Mouse (Mus musculus): ENCODE data around the gene Slc22a12.

Gene Slc22a12

DNA sequence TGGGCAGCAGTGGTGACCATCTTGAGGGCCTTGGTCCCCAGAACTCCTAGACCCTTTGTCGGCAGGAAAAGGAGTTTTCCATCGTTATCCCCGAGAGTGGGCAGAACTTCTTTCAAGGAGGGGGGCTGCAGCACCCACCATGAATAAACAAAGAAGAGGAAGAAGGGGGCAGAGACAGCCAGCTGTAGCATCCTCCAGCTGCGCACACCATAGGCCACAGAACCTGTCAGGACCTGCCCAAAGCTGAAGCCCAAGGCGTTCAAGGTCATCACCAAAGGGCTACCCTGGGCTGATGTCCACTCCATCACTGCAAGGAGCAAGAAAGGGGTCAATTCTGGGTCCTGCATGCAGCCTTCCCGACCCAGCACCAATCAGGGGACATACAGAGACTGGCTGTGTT, 2.6 kb downstream of the Slc22a12 start:
- DNase-seq = no peak

- DNase-seq = no peak
These were observed 3.2 kb downstream of the Slc22a12 start for GRCm38 (mm10) chr19:6539592-6539991.

- DNase-seq = no peak
These were observed 4.3 kb downstream of the Slc22a12 start for GRCm38 (mm10) chr19:6538546-6538945.

DNA sequence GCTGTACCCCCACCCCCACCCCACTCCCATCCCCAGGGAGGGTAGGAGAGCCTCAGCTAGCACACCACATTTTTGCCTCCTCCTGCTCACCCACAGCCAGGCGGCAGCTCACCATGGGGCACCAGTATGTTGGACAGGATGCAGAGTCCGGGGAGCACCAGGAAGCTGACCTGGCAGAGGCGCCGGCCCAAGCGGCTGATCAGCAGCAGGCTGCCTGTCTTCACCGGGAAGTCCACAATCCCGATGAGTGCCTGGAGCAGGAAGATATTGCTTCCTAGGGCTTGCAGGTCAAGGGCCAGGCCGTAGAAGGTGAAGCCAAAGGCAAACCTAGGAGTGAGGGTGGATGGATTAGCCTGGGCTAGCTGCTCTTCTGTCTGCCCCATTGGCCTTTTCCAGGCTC, 5.3 kb downstream of the Slc22a12 start:
- DNase-seq = no peak

- DNase-seq = no peak
These were observed 6.1 kb downstream of the Slc22a12 start for GRCm38 (mm10) chr19:6536696-6537095.

DNA sequence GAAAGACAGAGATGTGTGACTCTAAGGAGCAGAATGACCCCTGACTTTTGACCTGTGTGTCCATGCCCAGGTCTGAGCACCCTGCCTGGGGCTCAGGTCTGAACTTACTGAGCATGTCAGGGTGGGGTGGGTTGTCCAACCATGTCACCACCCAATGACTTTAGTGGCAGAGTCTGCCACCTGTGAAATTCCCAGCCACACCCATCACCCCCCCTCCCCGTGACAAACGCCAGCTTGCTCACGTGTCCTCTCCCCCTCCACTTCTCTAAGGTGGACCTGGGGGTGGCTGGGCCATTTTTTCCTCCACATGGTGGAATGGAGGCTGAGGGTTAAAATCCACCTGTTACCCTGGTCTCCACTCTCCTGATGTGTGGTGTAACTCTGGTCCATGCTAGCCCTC, 6.6 kb downstream of the Slc22a12 start:
- no peak for DNase-seq

- no peak for DNase-seq
These were observed 8.8 kb downstream of the Slc22a12 start for GRCm38 (mm10) chr19:6534118-6534415.

DNA sequence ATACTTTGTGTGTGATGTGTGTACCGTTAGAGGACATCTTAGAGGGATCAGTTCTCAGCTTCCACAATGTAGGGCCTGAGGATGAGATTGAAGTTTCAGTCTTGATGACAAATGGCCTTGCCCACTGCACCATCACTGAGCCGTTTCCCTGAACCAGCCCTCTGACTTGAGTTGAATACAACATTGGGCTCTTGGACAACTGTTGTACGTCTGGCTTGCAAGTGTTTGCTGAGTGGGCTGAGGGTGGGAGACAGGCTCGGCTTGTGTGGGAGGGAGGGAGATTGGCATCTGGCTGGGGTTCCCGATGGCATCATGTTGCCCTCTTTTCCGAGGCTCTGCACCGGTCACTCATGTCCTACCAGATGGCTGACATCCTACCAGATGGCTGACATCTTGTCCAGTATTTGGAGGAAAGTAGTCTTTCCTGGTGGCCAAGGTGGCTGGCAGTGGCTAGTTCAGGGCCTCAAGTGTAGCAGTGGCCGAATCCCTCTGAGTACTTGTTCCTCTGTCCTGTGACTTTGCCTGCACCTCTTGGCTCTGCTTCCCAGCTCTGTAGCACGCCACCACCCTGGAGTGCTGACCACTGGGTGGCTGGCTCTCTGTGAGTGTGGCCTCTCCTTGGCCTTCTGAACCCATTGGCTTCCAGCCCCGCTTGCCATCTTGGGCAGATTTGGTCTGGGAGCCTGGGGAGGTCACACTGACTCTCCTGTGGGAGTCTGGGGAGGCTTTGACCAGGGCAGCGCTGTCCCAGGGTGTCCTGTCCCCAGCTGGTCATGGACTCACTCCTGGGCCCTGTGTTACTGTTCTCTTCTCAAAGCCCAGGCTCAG, 9.3 kb downstream of the Slc22a12 start:
- DNase-seq = no peak

DNA sequence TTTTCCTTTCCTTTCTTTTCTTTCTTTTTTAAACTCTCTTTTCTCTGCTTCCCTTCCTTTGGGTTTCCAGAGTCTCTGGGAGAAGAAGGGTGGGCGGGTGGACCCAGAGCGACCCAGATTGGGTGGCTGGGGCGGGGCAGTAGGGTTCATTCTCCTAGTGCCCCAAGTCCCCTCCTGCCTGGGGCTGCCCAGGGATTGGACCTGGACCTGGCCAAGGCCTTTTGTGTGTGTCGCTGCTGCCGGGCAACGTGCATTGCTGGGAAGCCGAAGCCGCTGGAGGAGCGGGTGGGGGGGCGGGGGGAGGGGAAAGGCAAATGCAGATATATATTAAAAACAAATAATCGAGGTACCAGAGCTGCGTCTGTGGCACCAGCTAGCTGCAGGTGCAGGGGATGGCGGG, 10.2 kb downstream of the Slc22a12 start:
- DNase-seq = no peak

DNA sequence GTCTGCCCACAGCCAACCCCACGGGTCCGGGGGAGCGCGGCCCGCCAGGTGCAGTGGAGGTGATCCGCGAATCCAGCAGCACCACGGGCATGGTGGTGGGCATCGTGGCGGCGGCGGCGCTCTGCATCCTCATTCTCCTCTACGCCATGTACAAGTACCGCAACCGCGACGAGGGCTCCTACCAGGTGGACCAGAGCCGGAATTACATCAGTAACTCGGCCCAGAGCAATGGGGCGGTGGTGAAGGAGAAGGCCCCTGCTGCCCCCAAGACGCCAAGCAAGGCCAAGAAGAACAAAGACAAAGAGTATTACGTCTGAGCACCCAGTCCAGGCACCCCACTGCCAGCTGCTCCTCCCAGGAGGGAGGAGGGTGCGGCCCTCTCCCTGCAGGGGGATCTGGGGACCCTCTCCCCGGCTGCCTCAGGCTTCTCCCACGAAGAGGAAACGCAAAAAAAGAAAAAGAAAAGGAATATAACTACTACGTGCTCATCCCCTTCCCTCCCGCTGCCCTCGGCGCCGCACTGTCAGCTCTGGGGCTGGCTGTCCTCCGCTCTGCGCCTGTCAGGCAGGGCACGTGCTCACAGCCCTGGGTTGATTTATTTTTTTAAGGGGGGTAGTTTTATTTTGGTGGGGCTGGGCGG, 10.9 kb downstream of the Slc22a12 start:
- peak; percentile 34 for DNase-seq

DNA sequence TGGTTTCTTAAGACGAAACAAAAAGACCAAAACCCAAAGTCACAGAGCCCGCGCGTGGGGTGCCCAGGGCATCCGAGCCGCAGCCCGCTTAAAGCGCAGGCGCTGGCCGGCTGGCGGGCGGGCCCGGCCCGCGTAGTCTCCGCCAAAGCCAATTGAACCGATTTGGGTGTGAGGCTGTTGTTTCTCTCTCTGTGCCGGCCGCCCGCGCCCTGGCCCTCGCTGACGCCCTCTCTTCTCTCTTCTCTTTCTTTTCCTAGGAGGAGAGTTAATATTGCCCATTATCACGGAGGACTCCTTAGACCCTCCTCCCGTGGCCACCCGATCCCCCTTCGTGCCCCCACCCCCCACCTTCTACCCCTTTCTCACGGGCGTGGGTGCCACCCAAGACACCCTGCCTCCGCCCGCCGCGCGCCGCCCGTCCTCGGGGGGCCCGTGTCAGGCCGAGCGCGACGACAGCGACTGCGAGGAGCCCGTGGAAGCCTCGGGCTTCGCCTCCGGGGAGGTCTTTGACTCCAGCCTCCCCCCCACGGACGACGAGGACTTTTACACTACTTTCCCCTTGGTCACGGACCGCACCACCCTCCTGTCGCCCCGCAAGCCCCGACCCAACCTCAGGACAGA, 11.7 kb downstream of the Slc22a12 start:
- peak; percentile 42 for DNase-seq

DNA sequence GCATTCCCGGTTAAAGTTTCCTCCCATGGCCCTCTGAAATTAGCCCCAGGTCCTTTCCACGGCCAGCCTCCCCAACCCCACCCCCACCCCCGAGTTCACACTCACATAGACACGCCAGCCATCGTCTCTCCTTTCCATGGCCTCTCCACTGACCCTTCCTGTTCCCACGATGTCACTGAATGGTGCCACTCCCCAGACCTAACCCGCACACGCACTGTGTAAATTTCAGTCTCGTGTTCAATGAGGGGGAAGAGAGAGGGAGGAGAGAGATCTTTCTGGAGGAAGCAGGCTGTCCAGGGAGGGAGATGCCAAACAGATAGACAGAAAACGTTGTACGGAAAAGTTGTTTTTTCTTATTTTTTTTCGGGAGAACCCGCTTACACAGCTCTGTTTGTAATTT, 12.5 kb downstream of the Slc22a12 start:
- no peak for DNase-seq

- no peak for DNase-seq
These were observed 13.4 kb downstream of the Slc22a12 start for GRCm38 (mm10) chr19:6529265-6529985.

GRCm38 (mm10) chr19:6527839-6528531, 14.8 kb downstream of the Slc22a12 start:
- DNase-seq = no peak

GRCm38 (mm10) chr19:6527439-6527838, 15.4 kb downstream of the Slc22a12 start:
- no peak for DNase-seq

- DNase-seq = no peak
These were observed 16.8 kb downstream of the Slc22a12 start for GRCm38 (mm10) chr19:6526010-6526409.

GRCm38 (mm10) chr19:6525023-6525422, 17.8 kb downstream of the Slc22a12 start:
- DNase-seq = no peak

DNA sequence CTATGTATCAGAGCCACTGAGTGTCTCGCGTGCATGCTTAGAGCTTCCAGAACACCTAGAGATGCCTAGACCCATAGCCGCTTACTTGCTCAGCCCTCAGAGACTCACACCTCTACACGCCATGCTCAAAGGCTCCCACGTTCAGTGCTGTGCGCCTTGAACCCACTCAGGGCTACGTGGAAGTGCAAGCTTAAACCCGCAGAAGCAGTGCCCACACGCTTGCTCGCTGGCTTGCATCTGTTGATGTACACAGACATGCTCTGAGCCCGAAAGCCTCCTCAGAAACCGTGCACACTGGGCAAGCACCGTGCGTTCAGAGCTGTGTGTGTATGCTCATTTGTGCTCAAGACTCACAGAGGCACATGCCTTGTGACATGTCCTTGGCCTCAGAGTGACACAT, 20.5 kb downstream of the Slc22a12 start:
- DNase-seq = no peak

DNA sequence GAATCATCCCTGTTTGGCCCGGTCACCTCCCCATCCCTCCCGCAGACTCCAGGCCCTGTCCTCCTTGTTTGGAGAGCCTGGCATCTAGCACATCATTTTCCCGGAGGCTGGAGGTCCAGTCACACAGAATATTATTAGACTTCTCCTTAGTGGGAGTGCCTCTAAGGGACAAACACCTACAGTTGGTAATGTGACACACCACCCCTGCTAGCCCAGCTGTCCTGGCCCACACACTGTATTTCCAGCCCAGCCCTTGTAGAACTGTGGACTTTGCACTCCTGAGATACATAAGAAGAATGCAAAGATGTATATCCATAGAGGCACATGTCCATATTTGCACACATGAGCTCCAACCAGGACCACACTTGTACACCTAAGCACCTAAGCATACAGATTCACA, 21.2 kb downstream of the Slc22a12 start:
- DNase-seq = no peak

- no peak for DNase-seq
These were observed 23.3 kb downstream of the Slc22a12 start for GRCm38 (mm10) chr19:6519483-6519882.

DNA sequence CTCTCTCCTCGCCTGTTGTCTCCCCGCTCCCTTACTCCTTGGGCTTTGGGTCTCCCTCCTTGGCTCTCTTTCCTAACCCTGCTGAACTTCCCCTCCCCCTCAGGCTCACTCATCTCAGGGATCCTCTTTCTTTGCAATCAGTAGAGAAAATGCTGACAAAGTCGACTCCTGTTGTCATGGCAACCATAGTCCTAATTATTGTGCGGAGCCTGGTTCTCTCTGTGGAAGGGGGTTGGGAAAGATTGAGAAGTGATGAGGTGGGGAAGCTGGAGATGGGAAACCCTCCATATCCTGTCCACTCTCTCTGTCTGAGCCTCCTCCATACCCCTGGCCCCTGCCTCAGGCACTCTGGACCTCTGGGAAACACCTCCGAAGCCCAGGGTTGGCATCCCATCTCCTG, 24.2 kb downstream of the Slc22a12 start:
- DNase-seq = no peak

DNA sequence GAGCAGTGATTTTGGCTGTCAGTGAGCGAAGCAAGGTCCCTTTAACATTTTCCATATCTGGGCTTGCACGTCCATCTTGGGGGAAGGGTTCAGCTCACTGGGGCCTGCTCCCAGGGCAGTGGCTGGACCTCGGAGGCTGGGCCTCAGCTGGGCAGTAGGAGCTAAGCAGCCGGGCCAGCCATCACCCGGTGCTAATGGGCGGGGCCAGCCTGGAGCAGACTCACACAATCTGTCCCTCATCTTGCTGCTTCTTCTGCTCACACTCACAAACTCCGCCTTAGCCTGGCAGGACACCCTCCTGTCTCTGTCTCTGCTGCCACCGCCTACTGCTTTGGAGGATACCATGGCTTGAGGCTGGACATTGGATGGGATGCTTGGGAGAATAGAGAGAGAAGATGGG, 26.7 kb downstream of the Slc22a12 start:
- DNase-seq = no peak

- no peak for DNase-seq
These were observed 27.4 kb downstream of the Slc22a12 start for GRCm38 (mm10) chr19:6515448-6515847.
